Mouse (Mus musculus) heart, postnatal 0 days (tissue): ENCODE results near the gene Fzd10. TPM values are rescaled to one million over a fixed set of nuclear protein-coding genes. Genes with fewer than 3 reads are reported as not detected.

Experiments used
- ATAC-seq: fragments of 200-750 bp; cut with Nextera tagmentation; 2 replicates; pipeline ENCODE4 v1.8.0; 2017; ENCODE audit warnings: low read depth, moderate number of reproducible peaks, moderate library complexity; ENCODE audit not compliant: insufficient read depth
- DNase-seq: peaks from one replicate; pipeline ENCODE4 v3.0.0-alpha.2; 2016; ENCODE audit warnings: low spot score
- H3K27ac ChIP-seq: fragments of 300-500 bp; sonication (generic); 2 replicates; pipeline ENCODE4 v1.5.1; 2014; ENCODE audit warnings: low read depth, mild to moderate bottlenecking
- H3K27me3 ChIP-seq: fragments of 300-500 bp; sonication (generic); 2 replicates; pipeline ENCODE4 v1.6.1; 2014; ENCODE audit warnings: low read length, mixed read lengths; ENCODE audit not compliant: control insufficient read depth, insufficient read depth
- H3K36me3 ChIP-seq: fragments of 300-500 bp; sonication (generic); replicated peaks from 2 replicates; pipeline ENCODE4 v1.6.1; 2014; ENCODE audit warnings: low read length, mixed read lengths; ENCODE audit not compliant: control insufficient read depth, insufficient read depth
- H3K4me1 ChIP-seq: fragments of 300-500 bp; sonication (generic); 2 replicates; pipeline ENCODE4 v1.6.1; 2014; ENCODE audit warnings: antibody characterized with exemption; ENCODE audit not compliant: control insufficient read depth, insufficient read depth
- H3K4me2 ChIP-seq: fragments of 300-500 bp; sonication (generic); 2 replicates; pipeline ENCODE4 v1.6.1; 2014; ENCODE audit warnings: low read depth, mild to moderate bottlenecking, low read length, moderate library complexity
- H3K4me3 ChIP-seq: fragments of 300-500 bp; sonication (generic); 2 replicates; pipeline ENCODE4 v1.5.1; 2014; ENCODE audit warnings: low read depth, low read length
- H3K9ac ChIP-seq: fragments of 300-500 bp; sonication (generic); replicated peaks from 2 replicates; pipeline ENCODE4 v1.6.1; 2014; ENCODE audit warnings: low read depth, low read length, mixed read lengths
- H3K9me3 ChIP-seq: fragments of 300-500 bp; sonication (generic); replicated peaks from 2 replicates; pipeline ENCODE4 v1.6.1; 2016; ENCODE audit warnings: low read length; ENCODE audit not compliant: control insufficient read depth
- CTCF ChIP-seq: IDR thresholded peaks from 2 replicates; pipeline ENCODE4 v1.5.1; 2016; ENCODE audit warnings: antibody characterized with exemption, control low read depth, low read depth
- EP300 ChIP-seq: IDR thresholded peaks from 2 replicates; pipeline ENCODE4 v1.6.1; 2016; ENCODE audit warnings: antibody characterized with exemption, low read depth
- WGBS: fragments of 180-500 bp; shearing (Covaris S2); extraction: QIAGEN DNeasy Blood & Tissue Kit; methylation state at CpG from one replicate; pipeline ENCODE4 v1.1.7; 2014; 5-methylcytosine and 5-hydroxymethylcytosine counted together
- polyA plus RNA-seq: library from polyadenylated mRNA; unstranded; fragments of >200 nt; fragmentation: Nextera tagmentation; extraction: Ambion mirVana; gene quantifications from 2 replicates; pipeline ENCODE4 v1.2.1, GENCODE M21; 2015
- total RNA-seq: library from RNA; depleted of rRNA; stranded (reverse); fragments of >200 nt; gene quantifications from 2 replicates; pipeline ENCODE4 v1.2.3, GENCODE M21; 2014; ENCODE audit warnings: low replicate concordance

Gene Fzd10
- total and polyA plus RNA-seq, 2 experiments from 2014 or later: 0.04 to 7.3 TPM

- no peak for DNase-seq
- H3K27ac ChIP-seq: no peak overlapping the region
- H3K4me3 ChIP-seq: no peak overlapping the region
- H3K36me3 ChIP-seq: no peaks in the 10 kb centered on the region
- no peak overlapping the region for H3K4me2 ChIP-seq
- no peak for ATAC-seq
- H3K9ac ChIP-seq: no peak overlapping the region
- 12% methylated on average over 14 of the region's 14 CpGs for WGBS
- H3K9me3 ChIP-seq: no peaks in the 10 kb centered on the region
- TF ChIP-seq EP300 (no peak), CTCF (no peak)
- no peaks in the 10 kb centered on the region for H3K4me1 ChIP-seq
- H3K27me3 ChIP-seq: peaks cover 46% of the 10 kb centered on the region
Observed at GRCm38 (mm10) chr5:128606596-128606995, 6.0 kb downstream of the Fzd10 start.

GRCm38 (mm10) chr5:128609091-128609490 lies 8.4 kb downstream of the Fzd10 start:
- WGBS: 82% methylated on average over 7 of the region's 7 CpGs
- H3K9me3 ChIP-seq: no peaks in the 10 kb centered on the region
- H3K36me3 ChIP-seq: no peaks in the 10 kb centered on the region
- no peak overlapping the region for H3K9ac ChIP-seq
- H3K4me3 ChIP-seq: no peak overlapping the region
- no peak for DNase-seq
- TF ChIP-seq EP300 (no peak), CTCF (no peak)
- peaks cover 22% of the 10 kb centered on the region; the same call in 1 of the 2 replicates for H3K27me3 ChIP-seq
- ATAC-seq: no peak
- no peak overlapping the region for H3K27ac ChIP-seq
- no peak overlapping the region for H3K4me2 ChIP-seq
- no peaks in the 10 kb centered on the region for H3K4me1 ChIP-seq

- H3K9ac ChIP-seq: no peak overlapping the region
- no peak for ATAC-seq
- no peak overlapping the region for H3K27ac ChIP-seq
- no peaks in the 10 kb centered on the region for H3K36me3 ChIP-seq
- no peak for TF ChIP-seq EP300
- no peak for TF ChIP-seq CTCF
- H3K4me2 ChIP-seq: no peak overlapping the region
- no peaks in the 10 kb centered on the region for H3K9me3 ChIP-seq
- no peaks in the 10 kb centered on the region for H3K4me1 ChIP-seq
- H3K27me3 ChIP-seq: no peaks in the 10 kb centered on the region
- DNase-seq: no peak
- H3K4me3 ChIP-seq: no peak overlapping the region
- 8% methylated on average over 9 of the region's 9 CpGs for WGBS
Observed at GRCm38 (mm10) chr5:128617621-128618020, 17.0 kb downstream of the Fzd10 start.

DNA sequence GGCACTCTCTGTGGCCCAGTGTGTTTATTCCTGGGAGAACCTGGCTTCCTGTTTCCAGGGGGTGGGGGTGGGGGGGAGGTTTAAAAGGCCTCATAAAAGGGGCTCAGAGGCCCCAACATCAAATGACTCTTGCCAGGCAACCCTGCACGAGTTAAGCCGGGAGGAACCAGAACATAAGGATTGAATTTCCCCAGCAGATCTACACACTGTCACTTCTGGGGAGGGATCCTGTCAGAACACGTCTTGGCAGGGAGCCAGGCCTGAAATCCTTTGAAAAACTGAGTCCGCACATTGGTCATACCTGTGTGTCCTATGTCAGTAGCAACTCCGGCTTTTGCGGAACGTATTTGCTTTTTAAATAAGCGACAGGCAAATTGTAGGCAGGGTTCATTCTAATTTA lies 19.3 kb downstream of the Fzd10 start:
- H3K9ac ChIP-seq: no peak overlapping the region
- no peaks in the 10 kb centered on the region for H3K36me3 ChIP-seq
- H3K4me3 ChIP-seq: no peak overlapping the region
- no peaks in the 10 kb centered on the region for H3K4me1 ChIP-seq
- ATAC-seq: no peak
- no peak for DNase-seq
- no peaks in the 10 kb centered on the region for H3K27me3 ChIP-seq
- TF ChIP-seq CTCF (no peak), EP300 (no peak)
- 51% methylated on average over 8 of the region's 8 CpGs for WGBS
- no peak overlapping the region for H3K4me2 ChIP-seq
- no peak overlapping the region for H3K27ac ChIP-seq
- peaks cover 4% of the 10 kb centered on the region; the same call in 1 of the 2 replicates for H3K9me3 ChIP-seq

GRCm38 (mm10) chr5:128620408-128620807 lies 19.8 kb downstream of the Fzd10 start:
- Histone ChIP-seq H3K27ac (no peak overlapping the region), H3K4me3 (no peak overlapping the region), H3K4me2 (no peak overlapping the region), H3K9me3 (peaks cover 4% of the 10 kb centered on the region; the same call in 1 of the 2 replicates), H3K27me3 (no peaks in the 10 kb centered on the region), H3K9ac (no peak overlapping the region), H3K4me1 (no peaks in the 10 kb centered on the region), H3K36me3 (no peaks in the 10 kb centered on the region)
- DNase-seq (no peak), ATAC-seq (no peak)
- 18% methylated on average over 9 of the region's 9 CpGs for WGBS
- TF ChIP-seq EP300: no peak
- no peak for TF ChIP-seq CTCF

- H3K27me3 ChIP-seq: no peaks in the 10 kb centered on the region
- WGBS: 55% methylated on average over 5 of the region's 5 CpGs
- H3K9ac ChIP-seq: no peak overlapping the region
- H3K36me3 ChIP-seq: no peaks in the 10 kb centered on the region
- peaks cover 4% of the 10 kb centered on the region; the same call in 1 of the 2 replicates for H3K9me3 ChIP-seq
- H3K4me2 ChIP-seq: no peak overlapping the region
- H3K27ac ChIP-seq: no peak overlapping the region
- no peak for DNase-seq
- H3K4me1 ChIP-seq: no peaks in the 10 kb centered on the region
- TF ChIP-seq CTCF (no peak), EP300 (no peak)
- H3K4me3 ChIP-seq: no peak overlapping the region
- ATAC-seq: no peak
Observed at GRCm38 (mm10) chr5:128627763-128628162, 27.1 kb downstream of the Fzd10 start.
